Mouse (Mus musculus): ENCODE results near the gene Lcn8. TPM values are rescaled to one million over a fixed set of nuclear protein-coding genes. Genes with fewer than 3 reads are reported as not detected.

Lcn8 gene
- polyA plus RNA-seq, 1 experiment from 2014 or later: not detected

- 39% methylated on average over 5 of the region's 5 CpGs for WGBS
Measured at GRCm38 (mm10) chr2:25625986-25626385, 26.9 kb upstream of the Lcn8 start.

GRCm38 (mm10) chr2:25627811-25628210 lies 25.1 kb upstream of the Lcn8 start, which contains the start of gene Fcna:
TSS of gene Fcna (minus strand) at chr2:25628030.
- Histone ChIP-seq H3K9ac (ENCODE audit: low read depth, low read length) (no peak within 1 kb of the TSS), H3K4me3 (ENCODE audit: low read length) (no peak within 1 kb of the TSS), H3K36me3 (ENCODE audit: control insufficient read depth, insufficient read depth, low read length) (no peaks in the 10 kb centered on the region), H3K4me1 (ENCODE audit: control insufficient read depth, insufficient read depth, low read length) (no peaks in the 10 kb centered on the region), H3K9me3 (ENCODE audit: control insufficient read depth, low read length) (no peaks in the 10 kb centered on the region), H3K27ac (ENCODE audit: low read depth, low read length) (no peak within 1 kb of the TSS), H3K4me2 (replicated peaks; ENCODE audit: low read depth, low read length) (no peak within 1 kb of the TSS), H3K27me3 (ENCODE audit: control insufficient read depth, insufficient read depth, low read length) (no peaks in the 10 kb centered on the region)
- no peak for ATAC-seq (ENCODE audit: low FRiP score, low TSS enrichment)
- WGBS: 85% methylated on average over 6 of the region's 6 CpGs

More at GRCm38 (mm10) chr2:25625986-25626385, 26.9 kb upstream of the Lcn8 start:
- Histone ChIP-seq H3K4me1 (ENCODE audit: control insufficient read depth, insufficient read depth, low read length) (peaks cover under 1% of the 10 kb centered on the region; the same call in 1 of the 2 replicates), H3K27me3 (ENCODE audit: control insufficient read depth, insufficient read depth, low read length) (no peaks in the 10 kb centered on the region), H3K36me3 (ENCODE audit: control insufficient read depth, insufficient read depth, low read length) (no peaks in the 10 kb centered on the region), H3K4me2 (replicated peaks; ENCODE audit: low read depth, low read length) (no peak overlapping the region), H3K27ac (ENCODE audit: low read depth, low read length) (no peak overlapping the region), H3K9me3 (ENCODE audit: control insufficient read depth, low read length) (no peaks in the 10 kb centered on the region), H3K4me3 (ENCODE audit: low read length) (no peak overlapping the region), H3K9ac (ENCODE audit: low read depth, low read length) (no peak overlapping the region)
- ATAC-seq (ENCODE audit: low FRiP score, low TSS enrichment): no peak

- Histone ChIP-seq H3K27me3 (ENCODE audit: control insufficient read depth, insufficient read depth, low read length) (no peaks in the 10 kb centered on the region), H3K27ac (ENCODE audit: low read depth, low read length) (no peak overlapping the region), H3K4me2 (replicated peaks; ENCODE audit: low read depth, low read length) (no peak overlapping the region), H3K9me3 (ENCODE audit: control insufficient read depth, low read length) (no peaks in the 10 kb centered on the region), H3K4me1 (ENCODE audit: control insufficient read depth, insufficient read depth, low read length) (no peaks in the 10 kb centered on the region), H3K9ac (ENCODE audit: low read depth, low read length) (no peak overlapping the region), H3K36me3 (ENCODE audit: control insufficient read depth, insufficient read depth, low read length) (no peaks in the 10 kb centered on the region), H3K4me3 (ENCODE audit: low read length) (no peak overlapping the region)
- ATAC-seq (ENCODE audit: low FRiP score, low TSS enrichment): no peak
- WGBS: 36% methylated on average over 4 of the region's 4 CpGs
Measured at GRCm38 (mm10) chr2:25628738-25629137, 24.2 kb upstream of the Lcn8 start.

GRCm38 (mm10) chr2:25633616-25634015 lies 19.3 kb upstream of the Lcn8 start:
- no peak for ATAC-seq (ENCODE audit: low FRiP score, low TSS enrichment)
- no peak overlapping the region for H3K9ac ChIP-seq (ENCODE audit: low read depth, low read length)
- no peak overlapping the region for H3K4me2 ChIP-seq (replicated peaks; ENCODE audit: low read depth, low read length)
- no peaks in the 10 kb centered on the region for H3K4me1 ChIP-seq (ENCODE audit: control insufficient read depth, insufficient read depth, low read length)
- H3K36me3 ChIP-seq (ENCODE audit: control insufficient read depth, insufficient read depth, low read length): no peaks in the 10 kb centered on the region
- H3K27me3 ChIP-seq (ENCODE audit: control insufficient read depth, insufficient read depth, low read length): no peaks in the 10 kb centered on the region
- H3K27ac ChIP-seq (ENCODE audit: low read depth, low read length): no peak overlapping the region
- H3K4me3 ChIP-seq (ENCODE audit: low read length): no peak overlapping the region
- WGBS: 82% methylated on average over 3 of the region's 3 CpGs
- no peaks in the 10 kb centered on the region for H3K9me3 ChIP-seq (ENCODE audit: control insufficient read depth, low read length)

GRCm38 (mm10) chr2:25634046-25634445 lies 18.9 kb upstream of the Lcn8 start:
- Histone ChIP-seq H3K36me3 (ENCODE audit: control insufficient read depth, insufficient read depth, low read length) (no peaks in the 10 kb centered on the region), H3K27ac (ENCODE audit: low read depth, low read length) (no peak overlapping the region), H3K4me2 (replicated peaks; ENCODE audit: low read depth, low read length) (no peak overlapping the region), H3K4me1 (ENCODE audit: control insufficient read depth, insufficient read depth, low read length) (no peaks in the 10 kb centered on the region), H3K9ac (ENCODE audit: low read depth, low read length) (no peak overlapping the region), H3K9me3 (ENCODE audit: control insufficient read depth, low read length) (no peaks in the 10 kb centered on the region), H3K4me3 (ENCODE audit: low read length) (no peak overlapping the region), H3K27me3 (ENCODE audit: control insufficient read depth, insufficient read depth, low read length) (no peaks in the 10 kb centered on the region)
- no peak for ATAC-seq (ENCODE audit: low FRiP score, low TSS enrichment)
- 53% methylated on average over 1 of the region's 1 CpGs for WGBS

- no peaks in the 10 kb centered on the region for H3K27me3 ChIP-seq (ENCODE audit: control insufficient read depth, insufficient read depth, low read length)
- H3K4me1 ChIP-seq (ENCODE audit: control insufficient read depth, insufficient read depth, low read length): no peaks in the 10 kb centered on the region
- H3K4me3 ChIP-seq (ENCODE audit: low read length): no peak overlapping the region
- no peak overlapping the region for H3K4me2 ChIP-seq (replicated peaks; ENCODE audit: low read depth, low read length)
- no peak overlapping the region for H3K27ac ChIP-seq (ENCODE audit: low read depth, low read length)
- 16% methylated on average over 6 of the region's 6 CpGs for WGBS
- H3K9ac ChIP-seq (ENCODE audit: low read depth, low read length): no peak overlapping the region
- no peaks in the 10 kb centered on the region for H3K9me3 ChIP-seq (ENCODE audit: control insufficient read depth, low read length)
- H3K36me3 ChIP-seq (ENCODE audit: control insufficient read depth, insufficient read depth, low read length): no peaks in the 10 kb centered on the region
- no peak for ATAC-seq (ENCODE audit: low FRiP score, low TSS enrichment)
Measured at GRCm38 (mm10) chr2:25639890-25640289, 13.0 kb upstream of the Lcn8 start.

- H3K9ac ChIP-seq (ENCODE audit: low read depth, low read length): no peak overlapping the region
Measured at GRCm38 (mm10) chr2:25654502-25654901, 1.6 kb downstream of the Lcn8 start.

GRCm38 (mm10) chr2:25656691-25657090 lies 3.8 kb downstream of the Lcn8 start:
- Histone ChIP-seq H3K4me2 (replicated peaks; ENCODE audit: low read depth, low read length) (no peak overlapping the region), H3K9me3 (ENCODE audit: control insufficient read depth, low read length) (no peaks in the 10 kb centered on the region), H3K27me3 (ENCODE audit: control insufficient read depth, insufficient read depth, low read length) (no peaks in the 10 kb centered on the region), H3K4me1 (ENCODE audit: control insufficient read depth, insufficient read depth, low read length) (no peaks in the 10 kb centered on the region), H3K36me3 (ENCODE audit: control insufficient read depth, insufficient read depth, low read length) (no peaks in the 10 kb centered on the region), H3K4me3 (ENCODE audit: low read length) (no peak overlapping the region), H3K27ac (ENCODE audit: low read depth, low read length) (no peak overlapping the region), H3K9ac (ENCODE audit: low read depth, low read length) (no peak overlapping the region)
- 88% methylated on average over 4 of the region's 4 CpGs for WGBS
- no peak for ATAC-seq (ENCODE audit: low FRiP score, low TSS enrichment)

More at GRCm38 (mm10) chr2:25654502-25654901, 1.6 kb downstream of the Lcn8 start:
- no peak overlapping the region for H3K4me2 ChIP-seq (replicated peaks; ENCODE audit: low read depth, low read length)
- no peak for ATAC-seq (ENCODE audit: low FRiP score, low TSS enrichment)
- WGBS: 45% methylated on average over 1 of the region's 1 CpGs
- H3K9me3 ChIP-seq (ENCODE audit: control insufficient read depth, low read length): no peaks in the 10 kb centered on the region
- H3K36me3 ChIP-seq (ENCODE audit: control insufficient read depth, insufficient read depth, low read length): no peaks in the 10 kb centered on the region
- H3K4me1 ChIP-seq (ENCODE audit: control insufficient read depth, insufficient read depth, low read length): no peaks in the 10 kb centered on the region
- no peak overlapping the region for H3K4me3 ChIP-seq (ENCODE audit: low read length)
- no peaks in the 10 kb centered on the region for H3K27me3 ChIP-seq (ENCODE audit: control insufficient read depth, insufficient read depth, low read length)
- no peak overlapping the region for H3K27ac ChIP-seq (ENCODE audit: low read depth, low read length)

GRCm38 (mm10) chr2:25657246-25657645 lies 4.3 kb downstream of the Lcn8 start:
- Histone ChIP-seq H3K9me3 (ENCODE audit: control insufficient read depth, low read length) (no peaks in the 10 kb centered on the region), H3K9ac (ENCODE audit: low read depth, low read length) (no peak overlapping the region), H3K4me3 (ENCODE audit: low read length) (no peak overlapping the region), H3K4me1 (ENCODE audit: control insufficient read depth, insufficient read depth, low read length) (no peaks in the 10 kb centered on the region), H3K4me2 (replicated peaks; ENCODE audit: low read depth, low read length) (no peak overlapping the region), H3K27me3 (ENCODE audit: control insufficient read depth, insufficient read depth, low read length) (no peaks in the 10 kb centered on the region), H3K36me3 (ENCODE audit: control insufficient read depth, insufficient read depth, low read length) (no peaks in the 10 kb centered on the region), H3K27ac (ENCODE audit: low read depth, low read length) (no peak overlapping the region)
- 78% methylated on average over 4 of the region's 4 CpGs for WGBS
- no peak for ATAC-seq (ENCODE audit: low FRiP score, low TSS enrichment)
